Mouse (Mus musculus): Measurements from ENCODE around the gene Dhrs3.

Dhrs3 gene

DNA sequence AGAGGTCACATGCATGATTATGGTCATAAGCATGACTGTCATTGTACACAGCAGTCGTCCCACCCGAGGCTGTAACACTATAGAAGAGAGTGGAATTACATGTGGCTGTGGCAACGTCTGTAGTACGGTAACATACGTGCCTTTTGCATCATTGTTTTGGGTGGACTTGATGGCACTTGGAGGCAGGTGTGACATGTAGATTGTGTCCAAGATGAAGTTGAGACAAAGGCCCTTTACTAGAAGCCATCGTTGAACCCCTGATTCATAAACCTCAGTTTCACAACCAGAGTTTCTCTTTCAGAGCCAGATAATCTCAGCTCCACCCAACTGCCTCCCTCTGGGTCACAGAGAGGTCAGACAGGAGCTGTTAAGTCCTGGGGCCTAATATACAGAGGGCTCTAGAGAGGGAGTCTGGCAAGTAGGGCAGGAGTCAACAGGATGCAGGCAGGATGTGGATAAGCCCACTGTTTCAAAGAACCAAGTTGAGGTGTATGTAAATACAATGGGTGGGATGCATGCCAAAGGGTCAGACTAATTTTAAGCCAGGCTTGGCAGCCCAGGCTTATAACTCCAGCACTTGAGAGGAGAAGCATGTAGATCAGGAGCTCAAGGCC, 5.5 kb downstream of the Dhrs3 start:
- peak; percentile 37 for DNase-seq (ENCODE audit: low spot score)

DNA sequence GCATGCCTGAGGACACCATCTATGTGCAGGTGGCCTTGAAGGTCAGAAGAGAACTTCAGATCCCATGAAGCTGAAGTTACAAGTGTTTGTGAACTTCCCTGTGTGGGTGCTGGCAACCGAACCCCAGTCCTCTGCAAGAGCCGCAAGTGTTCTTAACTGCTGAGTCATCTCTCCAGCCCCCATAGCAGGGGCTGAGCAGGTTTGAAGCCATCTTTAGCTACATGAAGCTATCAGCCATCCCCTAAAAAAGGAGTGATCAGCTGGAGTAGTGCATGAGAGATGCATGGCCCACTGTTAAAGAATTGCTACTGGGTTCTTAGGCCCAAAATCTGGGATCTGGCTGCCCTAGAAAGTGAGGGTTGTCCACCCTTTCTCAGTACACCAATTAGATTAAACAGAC, 6.1 kb downstream of the Dhrs3 start:
- no peak for DNase-seq (ENCODE audit: low spot score)

DNA sequence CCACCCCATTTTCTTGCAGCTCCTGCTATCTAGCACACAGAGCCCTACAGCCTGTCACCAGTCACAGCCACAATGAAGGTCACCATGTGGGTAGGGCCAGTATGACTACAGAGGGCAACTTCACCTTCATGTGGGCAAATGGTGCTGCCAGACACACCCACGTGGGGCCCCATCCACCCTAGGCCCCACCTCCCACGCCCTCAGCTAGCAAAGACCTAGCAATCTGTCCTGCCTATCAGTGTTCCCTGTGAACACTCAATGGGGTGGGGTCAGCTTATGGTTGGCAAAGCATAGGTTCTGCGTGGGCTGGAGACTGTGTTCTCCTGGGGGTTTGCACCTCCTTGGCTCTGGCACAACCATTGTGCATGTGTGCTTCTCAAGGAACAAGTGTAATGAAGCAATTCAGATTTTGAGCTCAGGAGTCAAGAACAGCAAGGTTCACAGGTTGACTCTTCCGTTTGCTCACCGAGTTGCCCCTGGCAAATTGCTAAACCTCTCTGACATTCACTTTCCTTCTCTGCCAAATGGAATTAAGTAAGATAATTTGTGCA, 9.0 kb downstream of the Dhrs3 start:
- DNase-seq (ENCODE audit: low spot score) = peak; percentile 46

DNA sequence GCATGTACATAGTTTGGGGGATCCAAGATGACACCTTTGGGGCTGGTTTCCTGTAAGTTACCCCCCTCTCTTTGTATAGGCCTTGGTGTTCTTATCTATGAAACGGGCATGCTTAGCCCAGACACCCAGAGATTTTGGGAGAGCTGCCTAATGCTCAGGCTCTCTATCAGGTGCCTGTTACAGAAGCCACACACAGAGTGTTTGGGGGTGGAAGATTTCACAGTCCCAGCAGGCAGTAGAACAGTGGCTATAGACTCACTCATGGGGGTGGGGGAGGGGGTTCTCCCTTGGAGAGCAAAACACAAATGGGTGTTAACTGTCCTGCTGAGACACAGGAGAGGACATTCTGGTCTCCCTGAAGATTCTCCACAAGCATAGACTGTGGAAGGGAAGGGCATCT, 10.5 kb downstream of the Dhrs3 start:
- DNase-seq (ENCODE audit: low spot score) = no peak

DNA sequence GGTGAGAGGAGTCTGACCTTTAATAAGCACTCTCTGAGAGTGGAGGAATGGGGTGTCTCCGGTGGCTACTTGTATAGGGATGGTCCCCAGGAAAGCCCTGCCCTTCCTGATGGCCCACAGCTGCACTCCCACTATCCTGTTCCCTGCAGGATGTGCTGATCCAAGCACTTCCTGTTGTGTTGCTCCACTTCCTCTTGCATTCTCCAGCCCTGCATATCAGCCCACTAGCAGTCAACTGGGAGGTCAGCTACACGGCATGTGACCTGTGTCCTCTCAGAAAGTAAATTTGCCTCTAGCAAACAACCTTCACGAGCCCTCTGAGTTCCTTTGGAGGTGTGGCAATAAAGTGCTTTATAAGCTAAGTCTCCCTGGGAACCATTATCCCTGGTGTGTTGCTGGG, 11.3 kb downstream of the Dhrs3 start:
- DNase-seq (ENCODE audit: low spot score) = peak; percentile 39

DNA sequence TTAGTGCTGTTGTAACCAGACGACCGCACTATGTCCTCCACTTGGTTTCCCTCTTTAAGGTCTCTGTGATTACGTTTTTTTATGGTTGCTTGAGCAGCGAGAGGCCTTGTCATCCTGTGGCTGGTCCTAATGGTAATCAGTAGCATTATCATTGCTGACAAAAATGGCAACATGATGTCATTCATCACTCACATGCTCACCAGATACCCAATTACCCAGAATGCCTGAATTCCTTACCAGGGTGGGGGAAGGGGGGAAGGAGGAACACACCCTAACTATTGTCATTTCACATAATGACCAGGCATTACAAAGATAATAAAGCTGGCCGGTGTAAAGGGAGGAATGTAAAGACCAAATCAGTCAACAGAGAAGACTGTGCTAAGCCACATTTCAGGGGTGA, 12.5 kb downstream of the Dhrs3 start:
- no peak for DNase-seq (ENCODE audit: low spot score)

DNA sequence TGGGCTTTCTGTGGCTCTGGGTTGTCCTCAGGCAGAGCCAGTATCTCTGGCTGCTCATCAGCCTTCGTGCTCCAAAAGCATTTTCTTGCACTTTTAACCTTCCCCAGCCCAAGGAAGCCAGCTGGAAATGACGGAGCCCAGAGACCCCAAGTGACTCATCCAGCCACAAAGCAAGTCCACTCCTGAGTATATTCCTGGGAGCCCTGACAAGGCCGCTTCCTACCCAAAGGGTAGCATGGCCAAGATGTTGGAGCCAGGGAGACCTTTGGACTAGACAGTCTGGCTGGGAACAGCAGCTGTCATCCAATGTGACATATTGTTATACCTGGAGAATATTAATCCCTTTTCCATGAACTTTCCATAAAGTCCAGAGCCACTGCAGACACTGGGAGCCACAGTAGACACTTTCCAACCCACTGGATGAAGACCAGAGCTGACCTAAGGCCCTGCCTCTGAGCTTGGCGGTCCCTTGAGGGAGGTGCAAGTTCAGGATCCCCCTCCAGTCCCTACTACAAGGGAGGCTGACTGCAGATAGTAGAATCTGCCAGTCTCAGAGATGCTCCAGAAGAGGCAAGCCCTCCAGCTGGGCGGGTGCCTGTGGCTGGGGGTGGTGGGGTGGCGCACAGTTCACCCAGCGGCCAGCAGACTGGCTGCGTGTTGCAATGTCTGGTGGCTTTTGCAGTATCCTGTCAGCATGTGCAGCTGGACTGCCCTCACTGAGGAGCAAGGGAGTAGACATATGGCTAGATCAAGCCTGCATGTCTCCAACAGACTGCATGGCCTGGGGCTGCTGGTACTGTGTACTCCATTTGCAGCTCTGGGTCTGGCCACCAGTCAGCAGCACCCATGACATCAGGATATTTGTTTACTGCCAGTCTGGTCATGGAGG, 13.6 kb downstream of the Dhrs3 start:
- DNase-seq (ENCODE audit: low spot score) = peak; percentile 69

DNA sequence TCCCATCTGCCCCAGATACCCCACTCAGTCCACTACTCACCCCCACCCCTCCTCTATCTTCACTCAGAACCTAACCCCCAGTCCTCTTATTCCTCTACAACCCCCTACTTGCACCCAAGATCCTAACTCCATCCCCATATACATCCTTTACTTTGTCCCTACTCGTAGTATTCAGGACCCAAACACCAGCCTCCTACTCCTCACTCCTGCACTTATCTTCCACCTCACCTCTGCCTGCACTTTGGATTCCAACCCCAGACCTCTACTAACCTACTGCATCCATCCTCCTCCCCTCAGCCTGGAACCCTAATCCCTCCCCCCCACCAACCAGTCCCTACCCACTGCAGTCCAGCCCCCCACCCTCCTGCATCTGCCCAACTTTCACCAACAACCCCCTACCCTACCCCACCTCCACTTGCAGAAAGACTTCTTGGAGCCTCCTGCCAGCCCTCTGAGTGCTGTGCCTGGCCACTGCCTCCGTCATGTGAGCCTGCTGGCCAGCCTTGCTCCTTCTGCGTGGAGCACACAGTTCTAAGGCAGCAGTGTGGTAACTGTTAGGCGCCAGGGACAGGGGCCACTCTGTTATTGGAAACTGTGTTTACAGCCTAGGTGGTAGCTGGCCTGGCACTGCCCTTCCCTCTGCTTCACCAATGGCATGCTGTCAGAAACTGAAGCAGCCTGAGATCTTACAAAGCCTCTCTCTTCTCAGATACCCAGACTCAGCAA, 14.5 kb downstream of the Dhrs3 start:
- no peak for DNase-seq (ENCODE audit: low spot score)

DNA sequence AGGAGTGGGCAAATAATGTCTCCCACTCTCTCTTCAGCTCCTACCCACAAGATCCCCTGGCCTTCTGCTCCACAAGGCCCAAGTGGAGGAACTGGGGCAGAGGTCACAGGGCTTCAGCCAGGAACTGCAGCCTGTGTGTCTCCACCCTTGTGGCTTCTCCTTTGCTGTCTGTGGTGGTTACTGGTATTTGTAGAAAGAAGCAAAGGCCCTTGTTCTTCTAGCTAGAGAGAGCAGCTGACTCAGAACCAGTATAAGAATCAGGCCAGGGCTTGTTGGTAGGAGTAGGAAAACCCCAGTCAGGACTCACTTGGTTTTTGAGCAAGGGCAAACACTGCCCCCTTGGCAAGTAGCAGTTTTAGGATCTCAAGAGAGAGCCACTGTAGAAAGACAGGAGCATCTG, 16.2 kb downstream of the Dhrs3 start:
- no peak for DNase-seq (ENCODE audit: low spot score)

DNA sequence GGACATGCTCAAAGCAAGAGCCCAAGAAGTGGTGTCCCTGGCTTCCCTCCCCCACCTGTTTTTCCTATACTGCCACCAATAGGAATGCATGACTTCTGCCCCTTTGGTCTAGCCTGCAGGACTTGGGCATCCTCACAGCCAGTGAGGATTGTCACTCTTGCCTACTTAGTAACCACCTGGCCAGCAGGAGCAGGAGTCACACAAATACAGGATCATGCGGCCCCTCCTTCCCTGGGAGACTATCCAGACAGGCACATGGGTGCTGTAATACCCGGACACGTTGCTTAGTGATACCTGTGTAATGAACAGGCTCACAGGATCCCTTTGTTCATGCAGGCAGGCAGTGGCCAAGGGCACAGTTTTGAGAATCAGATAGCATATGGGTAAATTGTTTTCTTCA, 17.7 kb downstream of the Dhrs3 start:
- DNase-seq (ENCODE audit: low spot score) = no peak

DNA sequence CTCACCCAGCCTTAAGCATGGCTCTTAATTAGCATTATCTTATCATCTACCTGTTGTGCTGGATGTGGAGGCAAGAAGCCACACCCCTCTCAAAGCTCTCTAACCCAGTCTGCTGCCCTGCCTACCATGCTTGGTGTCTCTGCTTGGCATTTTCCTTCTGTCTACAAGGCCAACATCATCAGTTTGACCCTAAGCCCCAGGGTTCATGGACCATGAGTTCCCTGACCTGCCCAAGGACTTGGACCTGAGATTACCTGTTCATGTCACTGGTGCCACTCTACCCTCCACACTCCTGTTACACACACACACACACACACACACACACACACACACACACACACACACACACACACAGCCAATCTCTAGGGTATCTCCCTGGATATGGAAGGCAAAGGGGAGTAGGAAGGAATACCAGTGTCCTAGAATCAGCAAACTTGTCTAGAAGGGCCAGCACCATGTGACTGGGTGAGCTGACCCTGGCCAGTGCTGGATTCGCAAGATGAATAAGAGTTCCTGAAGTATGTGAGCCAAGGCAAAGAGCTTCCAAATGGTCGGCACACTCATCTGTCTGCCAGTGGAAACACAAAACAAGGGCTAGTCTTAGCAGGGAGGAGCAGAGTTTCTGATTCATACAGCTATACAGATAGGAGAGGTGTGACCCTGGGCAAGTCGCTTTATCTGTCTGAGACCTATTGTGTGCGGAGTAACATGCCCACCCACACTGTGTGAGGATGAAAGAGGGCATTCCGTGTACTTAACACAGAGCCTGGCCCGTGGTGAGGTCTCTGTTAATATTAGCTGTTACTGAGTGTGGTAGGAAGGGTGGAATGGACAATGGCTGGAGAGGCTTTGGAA, 20.9 kb downstream of the Dhrs3 start:
- DNase-seq (ENCODE audit: low spot score) = no peak

DNA sequence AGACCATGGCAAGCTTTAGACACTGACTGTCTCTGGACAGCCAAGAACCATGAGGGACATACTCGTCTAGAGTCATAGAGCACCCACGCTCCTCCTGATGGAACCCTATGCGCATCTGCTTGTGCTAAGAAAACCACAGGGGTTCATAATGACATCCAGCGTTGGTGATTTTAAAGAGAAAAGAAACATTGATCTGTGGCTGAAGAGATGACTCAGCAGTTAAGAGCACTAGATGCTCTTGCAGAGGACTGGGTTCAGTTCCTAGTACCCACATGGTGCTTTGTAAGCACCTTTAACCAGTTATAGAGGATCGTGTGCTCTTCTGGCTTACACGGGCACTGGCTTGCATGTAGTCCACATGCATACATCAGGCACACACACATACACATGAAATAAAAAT, 23.9 kb downstream of the Dhrs3 start:
- no peak for DNase-seq (ENCODE audit: low spot score)

DNA sequence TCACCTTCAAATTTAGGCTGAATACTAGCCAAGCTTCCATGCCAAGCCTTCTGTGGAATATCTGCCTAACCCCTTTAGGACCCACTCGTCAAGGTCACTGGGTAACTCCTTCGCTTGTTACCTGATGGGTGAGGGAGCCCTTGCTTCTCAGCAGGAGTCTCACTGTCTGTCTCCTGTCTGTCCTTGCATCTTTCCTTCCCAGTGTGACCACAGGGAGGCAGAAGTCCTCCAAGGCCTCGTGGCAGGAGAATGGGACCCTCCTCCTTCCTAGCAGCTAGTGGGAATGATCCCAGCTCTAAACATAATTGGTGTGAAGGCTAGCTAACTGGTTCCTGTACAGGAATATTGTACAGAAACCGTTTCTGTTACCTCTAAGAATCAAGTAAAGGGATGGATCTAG, 24.5 kb downstream of the Dhrs3 start:
- DNase-seq (ENCODE audit: low spot score) = no peak

DNA sequence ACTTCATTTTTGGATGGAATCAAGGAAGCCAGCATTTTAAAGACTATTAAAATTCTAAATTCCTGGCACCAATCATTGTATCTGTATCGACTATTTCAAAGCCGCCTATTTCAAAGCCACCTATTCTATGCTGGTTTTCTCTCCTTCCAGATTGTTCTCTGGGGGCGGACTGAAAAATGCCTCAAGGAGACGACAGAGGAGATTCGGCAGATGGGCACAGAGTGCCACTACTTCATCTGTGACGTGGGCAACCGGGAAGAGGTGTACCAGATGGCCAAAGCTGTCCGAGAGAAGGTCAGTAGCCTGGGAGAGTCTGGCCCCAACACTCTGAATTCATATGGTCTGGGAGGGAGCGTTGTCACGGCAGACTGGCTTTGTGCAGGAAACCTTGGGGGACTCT, 25.9 kb downstream of the Dhrs3 start:
- no peak for DNase-seq (ENCODE audit: low spot score)

DNA sequence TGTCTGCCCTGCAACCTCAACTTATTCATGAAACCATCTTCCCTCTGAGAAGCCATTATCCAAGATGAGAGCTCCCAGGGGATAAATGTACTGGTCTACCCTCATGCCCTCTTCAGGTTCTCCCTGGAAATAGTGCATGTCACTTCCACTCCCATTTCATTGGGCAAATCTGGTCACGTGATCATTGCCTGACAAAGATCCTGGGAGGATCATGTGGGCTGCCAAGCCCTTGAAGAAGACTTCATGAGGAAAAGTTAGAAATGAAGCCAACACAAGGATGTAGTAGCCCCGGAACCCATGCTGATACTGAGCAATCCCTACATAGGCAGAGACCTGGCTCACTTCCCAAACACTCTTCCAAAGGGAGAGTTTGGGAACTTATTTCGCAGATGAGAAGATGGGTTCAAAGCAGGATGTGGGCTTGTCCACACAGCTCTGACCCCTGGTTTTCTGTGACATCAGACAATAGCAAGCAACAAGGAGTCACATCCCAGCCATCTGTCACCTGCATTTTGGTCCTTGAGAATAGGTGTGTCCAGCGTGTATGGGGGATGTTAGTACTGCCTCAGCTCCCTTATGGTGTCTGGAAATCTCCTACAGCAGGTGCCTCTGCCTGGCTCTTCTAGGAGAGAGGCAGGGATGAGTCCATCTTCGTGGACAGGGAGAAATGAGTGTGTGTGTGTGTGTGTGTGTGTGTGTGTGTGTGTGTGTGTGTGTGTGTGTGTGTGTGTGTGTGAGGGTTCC, 36.2 kb downstream of the Dhrs3 start:
- no peak for DNase-seq (ENCODE audit: low spot score)

DNA sequence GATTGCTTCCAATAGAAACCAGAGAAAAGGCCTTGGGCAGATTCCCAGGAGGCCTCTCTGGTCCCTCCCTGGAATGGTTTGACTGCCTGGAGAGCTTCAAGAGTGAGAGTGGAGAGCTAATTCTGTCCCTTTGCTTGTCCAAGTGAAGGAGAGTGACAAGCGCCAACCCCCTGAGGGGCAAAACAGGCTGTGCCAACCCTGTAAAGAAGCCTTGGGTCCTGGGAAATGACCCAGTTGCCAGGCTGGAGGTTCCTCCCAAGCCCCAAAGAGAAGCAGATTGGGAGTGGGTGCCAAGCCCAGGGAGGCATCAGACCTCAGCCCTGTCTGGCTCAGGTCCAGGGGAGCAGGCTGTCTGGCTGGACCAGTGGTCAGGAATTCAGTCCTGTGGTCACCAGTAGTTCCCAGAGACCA, 37.2 kb downstream of the Dhrs3 start:
- DNase-seq (ENCODE audit: low spot score) = peak; percentile 80

DNA sequence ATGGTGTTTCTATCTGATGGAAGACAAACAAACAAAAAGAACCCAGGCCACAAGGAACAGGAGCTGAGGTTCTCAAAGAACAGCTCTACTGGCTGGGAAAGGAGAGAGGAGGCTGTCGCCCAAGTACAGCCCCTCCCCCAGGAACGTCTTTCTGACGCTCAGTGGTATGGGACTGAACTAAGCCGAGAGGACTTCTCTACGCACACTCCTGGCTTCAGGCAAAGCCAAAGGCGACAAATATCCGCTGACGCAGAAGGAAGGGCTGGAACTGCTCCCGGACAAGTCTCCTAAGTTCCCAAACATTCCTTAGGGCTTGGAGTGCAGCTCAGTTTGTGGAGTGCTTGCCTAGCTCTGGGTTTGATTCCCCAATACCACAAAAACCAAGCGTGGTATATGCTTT, 37.7 kb downstream of the Dhrs3 start:
- DNase-seq (ENCODE audit: low spot score) = peak; percentile 83

DNA sequence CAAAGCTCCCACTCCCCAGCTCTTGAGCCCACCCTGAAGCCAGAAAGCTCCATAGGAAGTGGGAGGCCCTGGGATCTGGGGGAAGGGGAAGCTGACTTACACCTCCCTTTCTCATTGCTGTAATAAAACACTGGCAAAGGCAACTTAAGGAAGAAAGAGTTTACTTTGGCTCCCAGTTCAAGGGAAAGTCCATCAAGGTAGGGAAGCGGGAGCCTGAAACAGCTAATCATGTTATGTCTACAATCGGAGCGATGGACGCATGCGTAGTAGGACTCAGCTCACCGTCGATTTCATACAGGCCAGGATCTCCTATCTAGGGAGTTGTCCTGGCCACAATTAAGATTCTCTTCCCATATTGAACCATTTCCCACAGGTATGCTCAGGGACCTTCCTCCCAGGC, 38.5 kb downstream of the Dhrs3 start:
- DNase-seq (ENCODE audit: low spot score) = no peak

DNA sequence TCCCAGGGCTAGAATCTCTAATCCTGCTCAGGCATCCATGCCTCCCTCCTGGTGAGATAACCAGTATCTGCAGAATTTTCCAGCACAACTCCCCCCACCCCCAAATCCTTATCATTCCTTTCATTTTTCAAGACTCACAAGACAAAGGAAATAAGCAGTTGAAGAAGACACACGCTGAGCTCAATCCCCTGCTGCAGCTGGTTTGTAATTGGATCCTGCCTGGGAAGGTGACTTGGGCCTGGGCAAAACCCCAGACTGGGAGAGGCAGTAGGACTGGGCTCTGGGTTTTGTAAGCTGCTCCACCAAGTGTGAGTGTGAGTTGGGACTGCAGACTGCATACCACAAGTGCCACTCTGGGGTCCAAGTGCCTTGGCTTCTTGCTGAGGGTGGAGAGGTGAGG, 41.9 kb downstream of the Dhrs3 start:
- no peak for DNase-seq (ENCODE audit: low spot score)

DNA sequence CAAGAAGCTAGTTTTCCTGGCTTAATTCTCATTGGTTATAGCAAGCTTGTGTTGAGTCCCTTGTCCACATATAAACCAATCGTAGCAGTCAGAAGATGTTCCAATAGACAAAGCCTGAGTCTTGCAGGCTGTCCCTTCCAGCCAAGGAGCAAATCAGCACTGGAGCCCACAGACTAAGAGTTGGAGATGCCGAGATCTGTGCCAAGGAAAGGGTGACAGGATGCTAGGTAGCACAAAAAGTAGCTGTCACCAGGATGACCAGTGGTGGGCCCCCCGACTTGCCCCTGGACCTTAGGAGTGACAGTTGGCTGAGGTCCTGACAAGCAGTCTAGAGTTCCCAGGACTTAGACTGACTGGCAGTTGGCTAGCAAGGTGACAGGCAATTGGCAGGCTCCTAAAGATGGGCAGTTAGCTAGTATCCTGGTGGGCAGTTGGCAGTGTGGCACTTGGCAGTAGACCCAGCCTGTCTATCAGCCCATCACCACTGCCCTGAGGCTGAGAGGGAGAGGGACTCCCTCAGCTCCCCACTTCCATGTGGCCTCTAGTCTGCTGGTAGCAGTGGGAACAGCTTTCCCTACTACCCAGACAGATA, 44.0 kb downstream of the Dhrs3 start:
- DNase-seq (ENCODE audit: low spot score) = no peak

Measured in urinary bladder, postnatal 14 days (tissue).